Mouse (Mus musculus) megakaryocyte, adult 5-6 weeks (primary cell): ENCODE data around the gene Arf1. TPM values are rescaled to one million over a fixed set of nuclear protein-coding genes. Genes with fewer than 3 reads are reported as not detected.

Experiments
- ATAC-seq: 2 replicates; pipeline ENCODE4 v1.8.0; 2016; ENCODE audit warnings: mild to moderate bottlenecking, inconsistent platforms; ENCODE audit not compliant: poor library complexity, severe bottlenecking
- total RNA-seq, 2 experiments: library from RNA; stranded (forward) in 1 of 2; stranded (reverse) in 1 of 2; fragments of 153-499, 151-499 nt in 1 of 2; fragments of 221-1000, 200-1000 nt in 1 of 2; gene quantifications; 2 replicates each; pipeline versions ENCODE4 v1.2.3 to v1.2.4; 2015 to 2017

Arf1 gene
- total RNA-seq, 2 experiments from 2014 or later: 312 to 342 TPM

- ATAC-seq: no peak
These were observed 31.8 kb downstream of the Arf1 start for GRCm38 (mm10) chr11:59196230-59196629.

GRCm38 (mm10) chr11:59192059-59192386 is 36.0 kb downstream of the Arf1 start, which contains the start of gene Guk1:
Gene Guk1, minus strand, starts transcription at chr11:59192212.
- ATAC-seq: 0 out of 2 replicates have a peak, but pooled peaks have one; percentile 3

GRCm38 (mm10) chr11:59191231-59192058 is 36.6 kb downstream of the Arf1 start:
- ATAC-seq: peak; percentile 95

GRCm38 (mm10) chr11:59187706-59188105 is 40.4 kb downstream of the Arf1 start:
- no peak for ATAC-seq

GRCm38 (mm10) chr11:59185490-59185889 is 42.6 kb downstream of the Arf1 start:
- no peak for ATAC-seq

- ATAC-seq: peak; percentile 90
These were observed 44.2 kb downstream of the Arf1 start for GRCm38 (mm10) chr11:59183821-59184220.

GRCm38 (mm10) chr11:59182864-59183331 is 45.2 kb downstream of the Arf1 start, which contains the start of gene Gjc2:
Gene Gjc2, minus strand, starts transcription at chr11:59183213.
- no peak for ATAC-seq

- ATAC-seq: no peak
These were observed 51.1 kb downstream of the Arf1 start for GRCm38 (mm10) chr11:59176921-59177320.

- no peak for ATAC-seq
These were observed 51.6 kb downstream of the Arf1 start for GRCm38 (mm10) chr11:59176475-59176874.

GRCm38 (mm10) chr11:59174189-59174838 is 53.8 kb downstream of the Arf1 start:
- no peak for ATAC-seq

- ATAC-seq: no peak
These were observed 57.5 kb downstream of the Arf1 start for GRCm38 (mm10) chr11:59170549-59170948.

GRCm38 (mm10) chr11:59169807-59170206 is 58.3 kb downstream of the Arf1 start:
- ATAC-seq: no peak

GRCm38 (mm10) chr11:59165616-59166241 is 62.3 kb downstream of the Arf1 start:
- ATAC-seq: no peak

GRCm38 (mm10) chr11:59164384-59164783 is 63.7 kb downstream of the Arf1 start:
- no peak for ATAC-seq

GRCm38 (mm10) chr11:59163255-59164236 is 64.5 kb downstream of the Arf1 start, which contains the start of gene Iba57:
Gene Iba57, minus strand, starts transcription at chr11:59163739.
- ATAC-seq: peak; percentile 96

- ATAC-seq: no peak
These were observed 65.4 kb downstream of the Arf1 start for GRCm38 (mm10) chr11:59162443-59163254.
